Mouse (Mus musculus) liver, adult 2 months (tissue): Measurements from ENCODE around the gene Pitpna. TPM values are rescaled to one million over a fixed set of nuclear protein-coding genes. Genes with fewer than 3 reads are reported as not detected.

ENCODE experiments used
- DNase-seq: peaks from one replicate; pipeline ENCODE4 v3.0.0-alpha.2; 2011; ENCODE audit warnings: low read depth, low spot score; ENCODE audit errors: extremely low read depth
- H3K27ac ChIP-seq: fragments of 200-500 bp; replicated peaks from 2 replicates; pipeline ENCODE4 v1.5.1; 2012; ENCODE audit warnings: low read depth, mild to moderate bottlenecking, control low read depth, inconsistent platforms, low read length; ENCODE audit not compliant: insufficient read depth
- H3K27me3 ChIP-seq: fragments of 200-500 bp; 2 replicates; pipeline ENCODE4 v1.6.1; 2012; ENCODE audit warnings: mild to moderate bottlenecking, moderate library complexity, low read length, inconsistent platforms; ENCODE audit not compliant: control insufficient read depth, insufficient read depth
- H3K36me3 ChIP-seq: fragments of 200-500 bp; 2 replicates; pipeline ENCODE4 v1.6.1; 2012; ENCODE audit warnings: low read length, inconsistent platforms; ENCODE audit not compliant: control insufficient read depth, insufficient read depth
- H3K4me1 ChIP-seq: fragments of 200-500 bp; 2 replicates; pipeline ENCODE4 v1.6.1; 2011; ENCODE audit warnings: low read length; ENCODE audit not compliant: control insufficient read depth, insufficient read depth
- H3K4me3 ChIP-seq: fragments of 200-500 bp; 2 replicates; pipeline ENCODE4 v1.5.1; 2011; ENCODE audit warnings: low read depth, mild to moderate bottlenecking, control low read depth, low read length, moderate library complexity; ENCODE audit not compliant: insufficient read depth
- H3K79me2 ChIP-seq: fragments of 200-500 bp; 2 replicates; pipeline ENCODE4 v1.6.1; 2012; ENCODE audit warnings: inconsistent platforms, mild to moderate bottlenecking, low read length, moderate library complexity; ENCODE audit not compliant: control insufficient read depth, insufficient read depth
- H3K9ac ChIP-seq: fragments of 200-500 bp; 2 replicates; pipeline ENCODE4 v1.6.1; 2012; ENCODE audit warnings: low read depth, mild to moderate bottlenecking, control low read depth, inconsistent platforms, low read length
- CTCF ChIP-seq: fragments of 200-500 bp; IDR thresholded peaks from 2 replicates; pipeline ENCODE4 v1.5.1; 2011; ENCODE audit warnings: low read depth, low read length, control low read depth
- POLR2A ChIP-seq: fragments of 200-500 bp; IDR thresholded peaks from 2 replicates; pipeline ENCODE4 v1.6.1; 2011; ENCODE audit warnings: low read length, control low read depth; ENCODE audit not compliant: insufficient read depth; ENCODE audit errors: extremely low read depth
- WGBS: fragments of 180-500 bp; shearing (Covaris S2); methylation state at CpG from one replicate; pipeline ENCODE4 v1.1.7; 2018; 5-methylcytosine and 5-hydroxymethylcytosine counted together
- polyA plus RNA-seq: library from polyadenylated mRNA; depleted of rRNA; stranded (reverse); fragments of >200 nt; gene quantifications from 2 replicates; pipeline ENCODE4 v1.2.3, GENCODE M21; 2012
- total RNA-seq: library from RNA; depleted of rRNA; stranded (reverse); fragments of >200 nt; gene quantifications from 2 replicates; pipeline ENCODE4 v1.2.3, GENCODE M21; 2014

Pitpna gene
- total and polyA plus RNA-seq, 2 experiments, result 21.0 to 28.9 TPM

- Histone ChIP-seq H3K36me3 (peaks cover 4% of the 10 kb centered on the region; the same call in 1 of the 2 replicates), H3K79me2 (peaks cover 23% of the 10 kb centered on the region; the same call in 1 of the 2 replicates), H3K27me3 (no peaks in the 10 kb centered on the region), H3K27ac (peak overlapping the region; percentile 70), H3K4me1 (peaks cover 20% of the 10 kb centered on the region), H3K4me3 (peak overlapping the region; percentile 86), H3K9ac (peak overlapping the region; percentile 97)
- TF ChIP-seq POLR2A, result no peak
- no peak for TF ChIP-seq CTCF
- no peak for DNase-seq
- WGBS, result 2% methylated on average over 37 of the region's 37 CpGs
These were observed 516 bp downstream of the Pitpna start for GRCm38 (mm10) chr11:75588285-75588941.

GRCm38 (mm10) chr11:75592612-75593011 is 4.7 kb downstream of the Pitpna start:
- Histone ChIP-seq H3K36me3 (peaks cover 4% of the 10 kb centered on the region; the same call in 1 of the 2 replicates), H3K4me1 (peaks cover 30% of the 10 kb centered on the region), H3K9ac (no peak overlapping the region), H3K4me3 (no peak overlapping the region), H3K79me2 (peaks cover 23% of the 10 kb centered on the region; the same call in 1 of the 2 replicates), H3K27ac (peak overlapping the region; percentile 15), H3K27me3 (no peaks in the 10 kb centered on the region)
- TF ChIP-seq POLR2A, result no peak
- no peak for TF ChIP-seq CTCF
- WGBS, result 77% methylated on average over 5 of the region's 5 CpGs
- no peak for DNase-seq

- H3K36me3 ChIP-seq, result peaks cover 14% of the 10 kb centered on the region; the same call in 1 of the 2 replicates
- H3K4me1 ChIP-seq, result peaks cover 21% of the 10 kb centered on the region
- WGBS, result 72% methylated on average over 9 of the region's 9 CpGs
- H3K4me3 ChIP-seq, result no peak overlapping the region
- peak overlapping the region; percentile 4; the same call in 1 of the 2 replicates for H3K27ac ChIP-seq
- DNase-seq, result peak; percentile 40
- H3K9ac ChIP-seq, result no peak overlapping the region
- H3K79me2 ChIP-seq, result peaks cover 8% of the 10 kb centered on the region; the same call in 1 of the 2 replicates
- H3K27me3 ChIP-seq, result no peaks in the 10 kb centered on the region
- no peak for TF ChIP-seq CTCF
- no peak for TF ChIP-seq POLR2A
These were observed 6.5 kb downstream of the Pitpna start for GRCm38 (mm10) chr11:75594431-75594830.

- Histone ChIP-seq H3K27ac (no peak overlapping the region), H3K4me3 (no peak overlapping the region), H3K4me1 (peaks cover 15% of the 10 kb centered on the region), H3K27me3 (no peaks in the 10 kb centered on the region), H3K79me2 (no peaks in the 10 kb centered on the region; the same call in 1 of the 2 replicates), H3K9ac (no peak overlapping the region), H3K36me3 (peaks cover 18% of the 10 kb centered on the region; the same call in 1 of the 2 replicates)
- TF ChIP-seq CTCF (no peak), POLR2A (no peak)
- 44% methylated on average over 2 of the region's 2 CpGs for WGBS
- peak; percentile 46 for DNase-seq
These were observed 7.5 kb downstream of the Pitpna start for GRCm38 (mm10) chr11:75595404-75595803.

- Histone ChIP-seq H3K36me3 (peaks cover 18% of the 10 kb centered on the region; the same call in 1 of the 2 replicates), H3K27me3 (no peaks in the 10 kb centered on the region), H3K9ac (no peak overlapping the region), H3K79me2 (no peaks in the 10 kb centered on the region; the same call in 1 of the 2 replicates), H3K27ac (peak overlapping the region; percentile 31; the same call in 1 of the 2 replicates), H3K4me3 (no peak overlapping the region), H3K4me1 (peaks cover 15% of the 10 kb centered on the region)
- DNase-seq, result no peak
- 57% methylated on average over 7 of the region's 7 CpGs for WGBS
- TF ChIP-seq POLR2A (no peak), CTCF (no peak)
These were observed 7.9 kb downstream of the Pitpna start for GRCm38 (mm10) chr11:75595816-75596215.
